Mouse (Mus musculus): Measurements from ENCODE around the gene Mlf2.

The Mlf2 gene

GRCm38 (mm10) chr6:124932314-124932695 lies 1.1 kb downstream of the Mlf2 start:
- no peak for DNase-seq (ENCODE audit: low read depth, low spot score)

- DNase-seq (ENCODE audit: low read depth, low spot score) = no peak
Measured at GRCm38 (mm10) chr6:124933127-124933526, 1.9 kb downstream of the Mlf2 start.

GRCm38 (mm10) chr6:124934670-124935069 lies 3.5 kb downstream of the Mlf2 start:
- DNase-seq (ENCODE audit: low read depth, low spot score) = no peak

DNA sequence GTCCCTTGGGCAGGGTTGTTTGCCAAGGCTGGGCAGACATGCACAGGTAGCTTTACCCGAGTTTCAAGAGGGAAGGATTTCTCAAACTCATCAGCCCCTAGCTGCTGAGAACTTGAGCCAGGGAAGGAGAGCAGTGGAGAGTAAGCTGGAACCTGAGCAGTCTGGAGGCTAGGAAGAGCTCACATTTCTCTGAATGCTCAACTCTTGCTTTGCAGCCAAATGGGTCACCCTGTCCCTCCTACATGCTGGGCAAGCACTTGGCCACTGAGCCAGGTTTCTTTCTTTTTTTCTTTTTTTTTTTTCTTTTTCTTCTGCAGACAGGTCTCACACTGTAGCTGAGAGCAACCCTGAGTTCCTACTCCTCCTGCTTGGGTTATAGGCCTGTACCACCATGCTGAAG lies 5.5 kb downstream of the Mlf2 start:
- no peak for DNase-seq (ENCODE audit: low read depth, low spot score)

DNA sequence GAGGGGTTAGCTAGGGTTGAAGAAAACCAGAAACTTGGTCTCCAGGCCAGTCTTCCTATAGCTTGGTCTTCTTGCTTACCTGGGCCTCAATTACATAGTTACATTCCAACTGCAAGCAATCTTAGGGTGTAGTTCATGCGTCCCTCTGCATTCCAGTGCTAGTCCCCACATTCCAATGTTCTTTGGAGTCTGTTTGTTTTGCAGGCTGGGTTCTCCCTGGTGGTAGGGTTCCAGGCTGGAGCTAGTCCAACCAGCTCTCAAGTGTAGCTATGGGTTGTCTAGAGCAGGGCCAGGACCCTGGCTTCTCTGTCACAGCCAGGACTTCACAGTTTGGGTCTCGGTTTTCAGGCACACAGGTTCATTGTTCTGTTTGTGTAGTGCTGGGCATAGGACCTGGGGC lies 6.3 kb downstream of the Mlf2 start:
- DNase-seq (ENCODE audit: low read depth, low spot score) = no peak

DNA sequence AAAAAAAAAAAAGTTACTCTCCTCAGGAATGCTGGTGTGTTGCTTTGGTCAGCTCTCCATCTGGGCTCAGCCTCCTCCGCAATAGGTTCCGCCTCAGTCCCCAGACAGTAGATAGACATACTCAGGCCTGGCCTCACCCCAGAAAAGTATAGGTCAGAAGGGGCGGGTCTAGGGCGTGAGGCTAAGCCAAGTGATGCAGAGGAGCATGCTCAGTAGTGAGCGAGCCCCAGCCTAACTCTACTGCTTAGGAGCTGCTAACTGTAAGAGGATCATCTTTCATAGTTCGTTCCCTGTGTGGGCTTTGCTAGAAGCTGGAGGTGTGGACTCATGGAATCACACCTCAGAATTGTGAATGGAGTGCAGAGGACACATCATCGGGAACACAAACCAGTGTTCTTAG lies 7.4 kb downstream of the Mlf2 start:
- DNase-seq (ENCODE audit: low read depth, low spot score) = peak; percentile 81

DNA sequence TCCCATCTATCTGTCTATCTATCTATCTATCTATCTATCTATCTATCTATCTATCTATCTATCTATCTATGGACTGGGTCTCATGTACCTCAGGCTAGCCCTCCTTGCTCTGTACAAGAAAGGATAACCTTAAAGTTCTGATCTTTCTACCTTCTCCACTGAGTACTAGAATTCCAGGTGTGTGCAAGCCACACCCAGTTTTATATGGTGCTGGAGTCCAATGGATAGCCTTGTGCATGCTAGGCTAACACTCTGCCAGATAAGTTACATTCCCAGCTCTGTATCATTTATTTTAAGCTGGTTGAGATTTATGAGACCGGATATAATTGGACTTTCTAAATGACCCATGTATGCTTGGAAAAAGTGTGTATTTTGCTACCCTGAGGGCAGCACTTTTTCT lies 10.5 kb downstream of the Mlf2 start:
- DNase-seq (ENCODE audit: low read depth, low spot score) = no peak

DNA sequence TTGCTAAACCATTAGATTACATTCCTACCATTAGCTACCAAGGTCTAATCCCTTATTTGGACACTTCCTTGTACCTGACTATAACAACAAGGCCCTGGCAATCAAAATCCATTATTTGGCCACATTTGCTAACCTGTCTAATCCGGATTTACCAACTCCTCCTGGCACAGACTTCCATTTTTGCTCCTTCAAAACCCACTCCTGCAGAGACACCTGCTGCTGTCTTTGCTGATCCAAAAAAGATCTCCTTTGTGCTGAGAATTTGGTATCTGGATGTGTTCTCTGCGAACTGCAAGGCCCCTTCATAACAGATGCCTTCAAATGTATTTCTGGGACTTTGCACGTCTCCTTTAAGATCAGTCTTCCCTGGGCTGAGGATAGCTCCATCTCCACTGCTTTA lies 12.3 kb downstream of the Mlf2 start:
- no peak for DNase-seq (ENCODE audit: low read depth, low spot score)

DNA sequence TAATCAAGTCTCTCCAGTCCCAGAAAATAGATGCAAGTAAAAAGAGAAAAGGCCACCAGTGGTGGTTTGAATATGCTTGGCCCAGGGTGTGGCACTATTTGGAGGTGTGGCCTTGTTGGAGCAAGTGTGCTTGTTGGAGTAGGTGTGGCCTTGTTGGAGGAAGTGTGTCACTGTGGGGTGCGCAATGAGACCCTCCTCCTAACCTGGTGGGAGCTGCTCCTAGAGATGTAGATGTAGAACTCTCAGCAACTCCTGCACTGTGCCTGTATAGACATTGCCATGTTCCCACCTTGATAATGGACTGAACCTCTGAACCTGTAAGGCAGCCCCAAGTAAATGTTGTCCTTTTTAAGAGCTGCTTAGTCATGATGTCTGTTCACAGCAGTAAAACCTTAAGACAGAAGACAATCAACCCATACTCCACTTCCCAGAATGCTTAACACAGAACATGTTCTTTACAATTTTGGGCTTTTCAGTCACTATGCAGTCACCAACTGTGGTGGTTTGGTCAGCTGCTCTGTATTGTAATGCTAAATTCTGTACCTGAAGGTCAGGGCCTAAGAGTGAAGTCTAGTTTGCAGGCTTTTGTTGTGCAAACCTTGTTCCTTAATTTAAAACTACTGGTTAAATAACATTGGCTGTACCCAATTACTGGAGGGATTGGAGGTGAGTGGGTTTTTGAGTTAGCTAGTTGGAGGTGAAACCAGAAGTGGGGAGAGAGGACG lies 23.0 kb downstream of the Mlf2 start:
- DNase-seq (ENCODE audit: low read depth, low spot score) = peak; percentile 97

DNA sequence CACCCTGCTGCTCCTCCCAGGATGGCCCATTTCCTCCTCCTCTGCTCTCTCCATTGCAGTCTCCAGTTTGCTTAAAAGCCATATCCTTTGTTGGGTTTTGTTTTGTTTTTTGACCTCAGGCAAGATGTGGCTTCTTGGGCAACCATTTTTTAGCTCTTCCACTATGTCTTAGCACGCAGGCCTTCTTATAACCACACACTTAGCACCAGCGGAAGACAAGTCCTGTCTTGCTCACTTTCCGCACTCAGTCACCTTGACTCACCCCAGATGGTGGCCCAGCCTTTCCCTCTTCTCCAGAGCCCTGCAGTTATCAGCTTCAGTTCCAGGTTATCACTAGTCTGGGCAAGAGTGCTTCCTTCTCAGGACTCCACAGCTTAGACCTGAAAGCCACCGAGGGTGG lies 24.0 kb downstream of the Mlf2 start:
- peak; percentile 53 for DNase-seq (ENCODE audit: low read depth, low spot score)

DNA sequence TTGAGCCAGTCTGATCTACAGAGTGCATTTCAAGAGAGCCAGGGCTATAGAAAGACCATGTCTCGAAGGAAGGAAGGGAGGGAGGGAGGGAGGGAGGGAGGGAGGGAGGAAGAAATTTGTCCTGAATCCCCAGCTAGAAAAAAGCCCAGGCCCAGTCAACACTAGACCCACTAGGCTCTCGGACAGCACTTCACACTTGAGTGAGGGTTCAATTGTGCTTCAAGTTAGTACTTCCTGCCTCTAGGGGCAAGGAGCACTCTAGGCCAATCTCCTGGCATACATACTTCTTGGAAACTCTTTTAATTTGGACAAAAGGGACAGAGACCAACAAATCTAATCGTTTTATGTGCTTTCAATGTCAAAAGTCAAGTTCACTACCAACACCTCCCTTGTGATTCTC lies 26.9 kb downstream of the Mlf2 start:
- DNase-seq (ENCODE audit: low read depth, low spot score) = no peak

DNA sequence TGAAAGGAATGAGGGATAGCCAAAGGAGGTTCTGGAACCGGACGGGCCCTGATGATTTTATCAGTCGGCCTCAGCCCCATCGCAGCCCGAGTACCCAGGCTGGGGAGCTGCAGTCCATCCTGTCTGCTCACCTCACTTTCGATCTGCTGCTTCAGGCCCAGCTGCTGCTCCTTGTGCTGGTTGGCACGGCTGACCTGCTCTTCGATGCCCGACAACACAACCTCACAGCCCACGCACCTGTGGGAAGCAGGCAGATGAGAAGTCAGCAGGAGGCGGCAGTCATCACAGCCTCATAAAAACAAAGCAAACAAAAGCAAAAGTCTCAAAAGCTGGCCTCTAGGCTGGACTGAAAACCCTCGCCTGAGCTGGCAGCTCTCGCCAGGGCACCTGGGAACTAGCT lies 28.8 kb downstream of the Mlf2 start:
- DNase-seq (ENCODE audit: low read depth, low spot score) = no peak

DNA sequence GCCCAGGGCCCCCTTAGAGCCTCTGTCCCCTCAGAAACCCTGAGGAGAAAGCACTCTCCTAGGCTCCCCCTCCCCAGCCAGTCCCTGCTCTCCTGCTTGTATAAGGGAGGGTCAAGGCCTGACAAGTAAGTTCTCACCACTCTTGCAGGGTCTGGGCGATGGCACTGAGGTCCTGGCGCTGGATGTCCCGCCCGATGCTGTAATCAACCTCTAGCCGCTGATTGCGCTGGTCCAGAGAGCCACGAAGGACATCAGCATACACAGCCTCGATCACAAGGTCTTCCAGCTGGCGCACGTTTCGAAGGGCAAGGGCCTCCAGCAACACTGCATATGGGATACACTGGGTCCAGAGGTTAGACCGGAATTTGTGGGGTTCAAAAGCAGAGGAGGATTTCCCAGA lies 29.8 kb downstream of the Mlf2 start:
- DNase-seq (ENCODE audit: low read depth, low spot score) = no peak

- peak; percentile 64 for DNase-seq (ENCODE audit: low read depth, low spot score)
Measured at GRCm38 (mm10) chr6:124964638-124965037, 33.5 kb downstream of the Mlf2 start.

DNA sequence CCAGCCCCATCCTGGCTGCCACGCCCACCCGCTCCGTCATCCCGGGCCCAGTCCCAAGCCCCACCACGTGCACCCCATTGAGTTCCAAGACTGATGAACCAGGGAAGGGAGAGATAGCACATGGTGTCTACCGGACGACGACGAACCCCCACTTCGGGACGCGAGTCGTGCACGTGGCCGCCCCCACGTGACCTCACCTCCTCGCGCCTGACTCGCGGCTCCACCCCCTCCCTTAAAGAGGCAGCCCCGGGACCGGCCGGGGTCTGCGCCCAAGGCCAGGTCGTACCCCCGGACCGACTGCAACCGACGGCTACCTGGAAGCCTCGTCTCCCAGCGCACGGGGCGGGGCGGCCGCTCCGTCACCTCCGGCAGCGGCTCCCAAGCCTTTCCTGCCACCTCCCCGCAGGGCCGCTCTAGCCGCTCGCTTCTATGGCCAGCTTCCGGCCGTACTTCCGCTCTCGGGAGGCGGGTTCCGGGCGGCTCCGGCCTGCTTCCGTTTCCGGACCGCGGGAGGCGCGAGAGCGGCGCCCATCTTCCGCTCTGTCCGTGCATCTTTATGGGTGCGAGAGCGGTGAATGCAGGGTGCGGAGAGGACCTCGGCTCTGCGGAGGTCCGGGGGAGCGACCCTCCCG lies 34.0 kb downstream of the Mlf2 start, which contains the start of gene Cops7a:
Cops7a (minus strand) TSS at position 451 of the 632 bp plus-strand sequence.
- peak; percentile 95 for DNase-seq (ENCODE audit: low read depth, low spot score)

GRCm38 (mm10) chr6:124965747-124966146 lies 34.6 kb downstream of the Mlf2 start:
- DNase-seq (ENCODE audit: low read depth, low spot score) = no peak

DNA sequence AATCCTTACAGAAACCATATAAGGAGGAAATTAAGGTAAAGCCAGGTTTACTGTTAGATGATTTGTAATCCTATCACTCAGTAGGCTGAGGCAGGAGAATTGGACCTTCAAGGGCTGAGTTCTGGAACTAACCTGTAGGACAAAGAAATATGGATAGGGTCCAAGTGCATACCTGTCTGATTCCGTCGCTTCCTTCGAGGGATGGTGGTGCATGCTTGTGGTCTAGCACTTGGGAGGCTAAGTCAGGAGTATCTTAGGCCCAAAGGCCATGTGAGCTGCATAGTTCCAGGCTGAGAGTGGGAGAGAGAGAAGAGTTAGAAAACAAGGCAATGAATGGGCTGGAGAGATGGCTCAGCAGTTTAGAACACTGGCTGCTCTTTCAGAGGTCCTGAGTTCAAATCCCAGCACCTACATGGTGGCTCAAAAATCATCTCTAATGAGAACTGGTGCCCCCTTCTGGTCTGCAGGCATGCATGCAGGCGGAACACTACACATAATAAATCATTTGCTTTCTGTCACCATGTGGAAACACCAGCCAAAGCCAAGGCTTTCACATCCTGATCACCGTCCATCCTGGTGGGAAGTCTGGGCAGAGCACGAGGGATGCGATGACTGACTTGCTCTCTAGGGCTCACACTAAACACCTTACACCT lies 35.4 kb downstream of the Mlf2 start:
- DNase-seq (ENCODE audit: low read depth, low spot score) = peak; percentile 72

DNA sequence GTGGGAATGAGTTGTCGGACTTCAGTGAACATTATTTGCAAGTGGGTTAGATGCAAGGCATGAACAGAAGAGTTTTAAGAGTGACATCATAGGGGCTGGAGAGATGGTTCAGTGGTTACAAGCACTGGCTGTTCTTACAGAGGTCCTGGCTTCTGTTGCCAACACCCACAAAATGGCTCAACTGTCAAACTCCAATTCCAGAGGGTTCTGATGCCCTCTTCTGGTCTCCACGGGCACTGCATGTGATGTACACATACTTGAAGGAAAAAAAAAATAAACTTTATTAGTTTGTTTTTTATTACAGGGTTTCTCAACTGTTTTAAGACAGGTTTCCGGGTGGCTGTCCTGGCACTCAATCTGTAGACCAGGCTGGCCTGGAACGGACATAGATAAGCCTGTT lies 36.6 kb downstream of the Mlf2 start:
- peak; percentile 82 for DNase-seq (ENCODE audit: low read depth, low spot score)

All from R1 (cell line).